Mouse (Mus musculus): ENCODE results near the gene Rbm6. TPM values are rescaled to one million over a fixed set of nuclear protein-coding genes. Genes with fewer than 3 reads are reported as not detected.

The Rbm6 gene
- total and polyA plus RNA-seq, 3 experiments, result 55.7 to 521 (median 55.8) TPM

- peaks cover 9 to 16% of the 10 kb centered on the region in 2 experiments; a peak in 3 of 4 replicates for H3K36me3 ChIP-seq (ENCODE audit: control insufficient read depth in 1 of 2, insufficient read depth in 2 of 2, low read length in 2 of 2)
- H3K9me3 ChIP-seq (replicated peaks; ENCODE audit: insufficient read depth, low read length), result no peaks in the 10 kb centered on the region
- TF ChIP-seq ELF1 (IDR thresholded peaks at IDR 0.05; ENCODE audit: low read depth, low read length) (no peak), MAFK (IDR thresholded peaks at IDR 0.05; ENCODE audit: borderline replicate concordance, low read depth, low read length) (no peak), CTCF (IDR thresholded peaks at IDR 0.05 in 2 of 3, conservative IDR thresholded peaks at IDR 0.05 in 1 of 3; ENCODE audit: control insufficient read depth in 1 of 3, insufficient read depth in 1 of 3, low read depth in 2 of 3, low read length in 3 of 3, poor library complexity in 1 of 3, severe bottlenecking in 1 of 3) (peak; percentile 90 to 96 (median 96)), CHD1 (IDR thresholded peaks at IDR 0.05; ENCODE audit: low read depth, low read length) (no peak), GATA1 (IDR thresholded peaks at IDR 0.05; ENCODE audit: low read depth, low read length) (no peak), ZC3H11A (IDR thresholded peaks at IDR 0.05; ENCODE audit: low read depth, low read length) (peak; percentile 63), SMC3 (IDR thresholded peaks at IDR 0.05; ENCODE audit: low read depth, low read length) (peak; percentile 88), TBP (IDR thresholded peaks at IDR 0.05; ENCODE audit: low read depth, low read length) (no peak), POLR2A (IDR thresholded peaks at IDR 0.05; ENCODE audit: control insufficient read depth in 1 of 2, insufficient read depth in 1 of 2, low read depth in 1 of 2, low read length in 2 of 2, poor library complexity in 1 of 2) (peak in 1 of 2 experiments; percentile 26; a peak in 1 of 4 replicates), POLR2AphosphoS2 (IDR thresholded peaks at IDR 0.05; ENCODE audit: low read length) (peak; percentile 53; the same call in 1 of the 2 replicates), ETS1 (IDR thresholded peaks at IDR 0.05; ENCODE audit: low read depth, low read length) (no peak), E2F4 (IDR thresholded peaks at IDR 0.05; ENCODE audit: borderline replicate concordance, low read depth, low read length) (no peak), SIN3A (IDR thresholded peaks at IDR 0.05; ENCODE audit: low read length) (no peak), MAX (IDR thresholded peaks at IDR 0.05; ENCODE audit: low read length) (no peak), RAD21 (IDR thresholded peaks at IDR 0.05; ENCODE audit: low read depth, low read length) (peak; percentile 81), ZNF384 (IDR thresholded peaks at IDR 0.05; ENCODE audit: low read depth, low read length) (no peak), MYC (IDR thresholded peaks at IDR 0.05; ENCODE audit: low read depth, low read length) (no peak), CHD2 (IDR thresholded peaks at IDR 0.05; ENCODE audit: low read length) (no peak), NRF1 (IDR thresholded peaks at IDR 0.05; ENCODE audit: insufficient read depth, low read depth, low read length, poor library complexity, severe bottlenecking) (0 out of 2 replicates have a peak, but pooled peaks have one; percentile 7), TAL1 (IDR thresholded peaks at IDR 0.05; ENCODE audit: low read length) (no peak), MEF2A (IDR thresholded peaks at IDR 0.05; ENCODE audit: extremely low read depth, insufficient replicate concordance, low read depth, low read length, poor library complexity, severe bottlenecking) (no peak)
- H3K27me3 ChIP-seq (ENCODE audit: control insufficient read depth in 1 of 2, insufficient read depth in 2 of 2, low read length in 2 of 2), result no peaks in the 10 kb centered on the region
- H3K79me2 ChIP-seq (ENCODE audit: control insufficient read depth, insufficient read depth, low read length, poor library complexity), result no peaks in the 10 kb centered on the region
- H3K27ac ChIP-seq (ENCODE audit: control insufficient read depth, low read depth, low read length), result no peak overlapping the region
- no peak overlapping the region for H3K9ac ChIP-seq (ENCODE audit: control insufficient read depth, low read depth, low read length, poor library complexity, severe bottlenecking)
- DNase-seq (ENCODE audit: low read depth, low spot score), result peak; percentile 85
- H3K4me1 ChIP-seq (ENCODE audit: control insufficient read depth in 1 of 2, insufficient read depth in 2 of 2, low read length in 2 of 2), result peaks cover 5 to 28% of the 10 kb centered on the region in 2 experiments; a peak in 3 of 4 replicates
- H3K4me3 ChIP-seq (ENCODE audit: control insufficient read depth in 1 of 2, insufficient read depth in 1 of 2, low read depth in 2 of 2, low read length in 2 of 2), result no peak overlapping the region
These were observed 134.8 kb downstream of the Rbm6 start for GRCm38 (mm10) chr9:107738020-107738840.

Measured in MEL (cell line).